Mouse (Mus musculus): Measurements from ENCODE around the gene Unc80.

- no peak for TF ChIP-seq ZNF384 (IDR thresholded peaks at IDR 0.05; ENCODE audit: low read depth, low read length)
- no peak for TF ChIP-seq MAFK (IDR thresholded peaks at IDR 0.05; ENCODE audit: insufficient read depth, low read depth, low read length)
Measured at GRCm38 (mm10) chr1:66550812-66551211, 82.6 kb downstream of the Unc80 start.
